Mouse (Mus musculus) limb, embryonic 15.5 days (tissue): ENCODE measurements around the gene Aff3. TPM values are rescaled to one million over a fixed set of nuclear protein-coding genes. Genes with fewer than 3 reads are reported as not detected.
A peak's percentile ranks its signal among the peaks of the same experiment; 100 is the strongest.

Experiments used
- ATAC-seq: fragments of 200-750 bp; cut with Nextera tagmentation; 2 replicates; pipeline ENCODE4 v1.8.0; 2017; ENCODE audit warnings: low read depth, moderate TSS enrichment; ENCODE audit not compliant: insufficient number of reproducible peaks, low FRiP score, low TSS enrichment
- H3K27ac ChIP-seq: fragments of 300-500 bp; sonication (generic); 2 replicates; pipeline ENCODE4 v1.5.1; 2015; ENCODE audit warnings: moderate library complexity, mild to moderate bottlenecking, inconsistent platforms
- H3K27me3 ChIP-seq: fragments of 300-500 bp; sonication (generic); 2 replicates; pipeline ENCODE4 v1.6.1; 2015; ENCODE audit warnings: inconsistent platforms
- H3K36me3 ChIP-seq: fragments of 300-500 bp; sonication (generic); 2 replicates; pipeline ENCODE4 v1.6.1; 2015; ENCODE audit warnings: inconsistent platforms
- H3K4me1 ChIP-seq: fragments of 300-500 bp; sonication (generic); 2 replicates; pipeline ENCODE4 v1.6.1; 2015; ENCODE audit warnings: inconsistent platforms
- H3K4me2 ChIP-seq: fragments of 300-500 bp; sonication (generic); 2 replicates; pipeline ENCODE4 v1.6.1; 2015; ENCODE audit warnings: mild to moderate bottlenecking, inconsistent platforms
- H3K4me3 ChIP-seq: fragments of 300-500 bp; sonication (generic); 2 replicates; pipeline ENCODE4 v1.5.1; 2015; ENCODE audit warnings: mild to moderate bottlenecking, inconsistent platforms
- H3K9ac ChIP-seq: fragments of 300-500 bp; sonication (generic); 2 replicates; pipeline ENCODE4 v1.6.1; 2015; ENCODE audit warnings: inconsistent platforms
- H3K9me3 ChIP-seq: fragments of 300-500 bp; sonication (generic); 2 replicates; pipeline ENCODE4 v1.6.1; 2016; ENCODE audit warnings: inconsistent platforms
- WGBS: fragments of 180-500 bp; shearing (Covaris S2); methylation state at CpG from one replicate; pipeline ENCODE4 v1.1.7; 2015; 5-methylcytosine and 5-hydroxymethylcytosine counted together
- polyA plus RNA-seq: library from polyadenylated mRNA; unstranded; fragments of >200 nt; fragmentation: Nextera tagmentation; extraction: Ambion mirVana; gene quantifications from 2 replicates; pipeline ENCODE4 v1.2.1, GENCODE M21; 2015

Gene Aff3
- polyA plus RNA-seq, 1 experiment from 2014 or later: 12.0 TPM

DNA sequence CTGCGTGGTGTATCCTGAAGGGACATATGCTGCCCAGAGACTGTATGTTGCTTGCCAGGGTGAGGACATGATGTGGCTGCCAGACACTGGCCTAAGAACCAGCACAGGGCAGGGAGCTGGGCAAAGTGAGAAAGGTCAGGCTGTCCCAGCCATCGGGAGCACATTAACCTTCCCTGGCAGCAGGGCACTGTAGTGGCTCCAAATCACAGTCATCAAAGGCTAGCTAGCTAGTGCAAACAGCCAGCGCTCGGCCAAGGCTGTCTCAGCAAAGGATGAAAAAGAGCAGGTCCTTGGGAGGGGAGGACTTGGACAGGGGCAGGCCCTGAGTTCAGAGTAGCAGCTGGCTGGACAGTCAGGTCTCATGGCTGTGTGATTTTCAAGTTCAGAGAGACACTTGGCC is 423.0 kb downstream of the Aff3 start:
- Histone ChIP-seq H3K9ac (no peak overlapping the region), H3K36me3 (no peaks in the 10 kb centered on the region), H3K9me3 (no peaks in the 10 kb centered on the region), H3K4me2 (no peak overlapping the region), H3K4me1 (peaks cover 28% of the 10 kb centered on the region), H3K27me3 (no peaks in the 10 kb centered on the region), H3K4me3 (no peak overlapping the region), H3K27ac (peak overlapping the region; percentile 60)
- 49% methylated on average over 4 of the region's 4 CpGs for WGBS
- no peak for ATAC-seq

GRCm38 (mm10) chr1:38241221-38241666 is 423.5 kb downstream of the Aff3 start:
- Histone ChIP-seq H3K27me3 (no peaks in the 10 kb centered on the region), H3K4me3 (no peak overlapping the region), H3K9me3 (no peaks in the 10 kb centered on the region), H3K9ac (no peak overlapping the region), H3K4me1 (peaks cover 28% of the 10 kb centered on the region), H3K36me3 (no peaks in the 10 kb centered on the region), H3K27ac (peak overlapping the region; percentile 60; the same call in 1 of the 2 replicates), H3K4me2 (no peak overlapping the region)
- ATAC-seq: no peak
- WGBS: 58% methylated on average over 6 of the region's 6 CpGs

- 77% methylated on average over 9 of the region's 9 CpGs for WGBS
- Histone ChIP-seq H3K4me1 (peaks cover 28% of the 10 kb centered on the region), H3K4me2 (no peak overlapping the region), H3K27me3 (no peaks in the 10 kb centered on the region), H3K9ac (no peak overlapping the region), H3K27ac (peak overlapping the region; percentile 24; the same call in 1 of the 2 replicates), H3K9me3 (no peaks in the 10 kb centered on the region), H3K4me3 (no peak overlapping the region), H3K36me3 (no peaks in the 10 kb centered on the region)
- ATAC-seq: no peak
These were observed 424.1 kb downstream of the Aff3 start for GRCm38 (mm10) chr1:38240438-38241220.

DNA sequence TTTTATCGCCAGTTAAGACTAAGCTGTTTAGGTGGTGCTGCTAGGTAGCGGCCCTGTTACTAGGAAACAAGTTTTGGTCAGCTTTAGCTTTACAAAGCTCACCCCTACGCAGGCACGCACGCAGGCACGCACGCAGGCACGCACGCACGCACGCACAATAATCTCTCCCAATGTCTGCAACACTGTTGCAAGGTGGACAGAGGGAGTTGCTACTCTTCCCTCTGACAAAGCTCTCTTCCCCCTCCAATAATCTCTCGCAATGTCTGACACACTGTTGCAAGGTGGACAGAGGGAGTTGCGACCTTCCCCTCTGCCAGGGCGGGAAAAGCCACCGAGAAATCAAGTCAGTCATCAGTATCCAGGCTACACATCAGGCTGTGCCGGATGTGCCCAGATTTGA is 425.2 kb downstream of the Aff3 start:
- no peaks in the 10 kb centered on the region for H3K36me3 ChIP-seq
- no peak for ATAC-seq
- no peaks in the 10 kb centered on the region for H3K27me3 ChIP-seq
- no peak overlapping the region for H3K9ac ChIP-seq
- 96% methylated on average over 16 of the region's 16 CpGs for WGBS
- peaks cover 28% of the 10 kb centered on the region for H3K4me1 ChIP-seq
- no peak overlapping the region for H3K27ac ChIP-seq
- no peaks in the 10 kb centered on the region for H3K9me3 ChIP-seq
- no peak overlapping the region for H3K4me3 ChIP-seq
- H3K4me2 ChIP-seq: no peak overlapping the region

GRCm38 (mm10) chr1:38237831-38238230 is 426.9 kb downstream of the Aff3 start:
- ATAC-seq: no peak
- whole genome bisulfite sequencing: 54% methylated on average over 9 of the region's 9 CpGs
- Histone ChIP-seq H3K4me1 (peaks cover 28% of the 10 kb centered on the region), H3K4me3 (no peak overlapping the region), H3K4me2 (no peak overlapping the region), H3K27me3 (no peaks in the 10 kb centered on the region), H3K9me3 (no peaks in the 10 kb centered on the region), H3K9ac (no peak overlapping the region), H3K36me3 (no peaks in the 10 kb centered on the region), H3K27ac (peak overlapping the region; percentile 27; the same call in 1 of the 2 replicates)

- no peak for ATAC-seq
- Histone ChIP-seq H3K36me3 (no peaks in the 10 kb centered on the region), H3K4me2 (no peak overlapping the region), H3K4me1 (peaks cover 23% of the 10 kb centered on the region), H3K9me3 (no peaks in the 10 kb centered on the region), H3K4me3 (no peak overlapping the region), H3K9ac (no peak overlapping the region), H3K27me3 (no peaks in the 10 kb centered on the region), H3K27ac (no peak overlapping the region)
- 37% methylated on average over 7 of the region's 7 CpGs for WGBS
These were observed 427.5 kb downstream of the Aff3 start for GRCm38 (mm10) chr1:38237027-38237787.

DNA sequence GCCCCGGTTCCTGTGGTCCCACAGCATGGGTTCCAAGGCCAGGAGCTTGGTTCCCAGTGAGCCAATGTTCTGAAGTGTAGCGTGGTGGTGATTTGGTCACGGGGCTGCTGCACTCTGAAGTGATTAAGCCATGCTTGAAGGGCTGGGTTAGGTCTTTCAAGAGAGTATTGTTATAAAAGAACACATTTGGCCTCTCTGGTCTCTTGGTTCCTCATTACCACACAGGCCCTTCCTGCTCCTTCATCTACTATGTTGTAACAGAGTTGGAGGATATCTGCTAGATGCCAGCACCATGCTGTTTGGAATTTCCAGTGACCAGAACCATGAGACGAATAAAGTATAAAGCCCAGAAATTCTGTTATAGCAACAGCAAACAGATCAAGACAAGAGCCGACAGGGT is 431.6 kb downstream of the Aff3 start:
- no peak for ATAC-seq
- 94% methylated on average over 5 of the region's 5 CpGs for WGBS

GRCm38 (mm10) chr1:38230041-38230440 is 434.7 kb downstream of the Aff3 start:
- 79% methylated on average over 8 of the region's 8 CpGs for WGBS
- no peak for ATAC-seq
- H3K4me2 ChIP-seq: no peak overlapping the region
- 0 out of 2 replicates have a peak, but pooled peaks cover 3% of the 10 kb centered on the region for H3K9me3 ChIP-seq
- H3K36me3 ChIP-seq: 0 out of 2 replicates have a peak, but pooled peaks cover 2% of the 10 kb centered on the region
- no peaks in the 10 kb centered on the region for H3K27me3 ChIP-seq
- H3K4me1 ChIP-seq: peaks cover 3% of the 10 kb centered on the region; the same call in 1 of the 2 replicates
- no peak overlapping the region for H3K4me3 ChIP-seq
- no peak overlapping the region for H3K9ac ChIP-seq
- no peak overlapping the region for H3K27ac ChIP-seq

More for the DNA sequence above, 431.6 kb downstream of the Aff3 start:
- H3K4me1 ChIP-seq: peaks cover 13% of the 10 kb centered on the region
- H3K27me3 ChIP-seq: no peaks in the 10 kb centered on the region
- no peak overlapping the region for H3K4me2 ChIP-seq
- no peak overlapping the region for H3K9ac ChIP-seq
- no peak overlapping the region for H3K27ac ChIP-seq
- H3K36me3 ChIP-seq: no peaks in the 10 kb centered on the region
- H3K4me3 ChIP-seq: no peak overlapping the region
- H3K9me3 ChIP-seq: no peaks in the 10 kb centered on the region

- Histone ChIP-seq H3K27me3 (no peaks in the 10 kb centered on the region), H3K9me3 (0 out of 2 replicates have a peak, but pooled peaks cover 8% of the 10 kb centered on the region), H3K27ac (no peak overlapping the region), H3K4me3 (no peak overlapping the region), H3K36me3 (0 out of 2 replicates have a peak, but pooled peaks cover 2% of the 10 kb centered on the region), H3K4me2 (no peak overlapping the region), H3K9ac (no peak overlapping the region), H3K4me1 (peaks cover 3% of the 10 kb centered on the region; the same call in 1 of the 2 replicates)
- no peak for ATAC-seq
- WGBS: 48% methylated on average over 4 of the region's 4 CpGs
These were observed 435.9 kb downstream of the Aff3 start for GRCm38 (mm10) chr1:38228806-38229205.

- Histone ChIP-seq H3K4me2 (no peak overlapping the region), H3K9ac (no peak overlapping the region), H3K9me3 (0 out of 2 replicates have a peak, but pooled peaks cover 8% of the 10 kb centered on the region), H3K27ac (no peak overlapping the region), H3K4me3 (no peak overlapping the region), H3K27me3 (no peaks in the 10 kb centered on the region), H3K36me3 (0 out of 2 replicates have a peak, but pooled peaks cover 2% of the 10 kb centered on the region), H3K4me1 (peaks cover 17% of the 10 kb centered on the region; the same call in 1 of the 2 replicates)
- 93% methylated on average over 3 of the region's 3 CpGs for WGBS
- no peak for ATAC-seq
These were observed 439.6 kb downstream of the Aff3 start for GRCm38 (mm10) chr1:38225166-38225565.

- Histone ChIP-seq H3K4me1 (peaks cover 36% of the 10 kb centered on the region), H3K27ac (no peak overlapping the region), H3K36me3 (0 out of 2 replicates have a peak, but pooled peaks cover 2% of the 10 kb centered on the region), H3K27me3 (no peaks in the 10 kb centered on the region), H3K4me2 (no peak overlapping the region), H3K9me3 (0 out of 2 replicates have a peak, but pooled peaks cover 8% of the 10 kb centered on the region), H3K4me3 (no peak overlapping the region), H3K9ac (no peak overlapping the region)
- WGBS: 77% methylated on average over 1 of the region's 1 CpGs
- no peak for ATAC-seq
These were observed 442.6 kb downstream of the Aff3 start for GRCm38 (mm10) chr1:38222160-38222559.

GRCm38 (mm10) chr1:38221431-38221830 is 443.3 kb downstream of the Aff3 start:
- WGBS: 53% methylated on average over 8 of the region's 8 CpGs
- Histone ChIP-seq H3K4me3 (no peak overlapping the region), H3K9me3 (0 out of 2 replicates have a peak, but pooled peaks cover 8% of the 10 kb centered on the region), H3K27ac (no peak overlapping the region), H3K4me2 (no peak overlapping the region), H3K36me3 (0 out of 2 replicates have a peak, but pooled peaks cover 2% of the 10 kb centered on the region), H3K4me1 (peaks cover 42% of the 10 kb centered on the region), H3K9ac (no peak overlapping the region), H3K27me3 (no peaks in the 10 kb centered on the region)
- no peak for ATAC-seq
